Mouse (Mus musculus): Measurements from ENCODE around the gene En2. TPM values are rescaled to one million over a fixed set of nuclear protein-coding genes. Genes with fewer than 3 reads are reported as not detected.

The En2 gene
- polyA plus RNA-seq, 1 experiment from 2014 or later = 0.22 TPM

DNA sequence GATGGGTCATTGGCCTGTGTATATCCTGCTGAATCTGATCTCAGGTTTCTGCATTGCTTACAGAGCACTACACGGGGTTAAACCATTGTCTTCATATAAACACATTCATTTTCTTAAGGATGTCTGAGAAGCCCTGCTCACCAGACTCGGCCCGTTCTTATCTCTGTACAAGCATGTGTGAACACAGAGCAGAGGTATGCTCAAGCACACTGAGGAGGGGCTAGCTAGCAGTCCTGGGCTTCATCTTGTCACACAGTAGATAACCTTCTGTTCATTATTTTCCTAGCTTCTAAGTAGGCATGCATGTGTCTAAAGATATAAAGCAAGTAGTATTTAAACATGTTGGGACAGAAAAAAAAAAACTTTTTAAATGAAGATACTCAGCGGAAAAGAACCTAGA lies 41.0 kb downstream of the En2 start:
- no peak overlapping the region for H3K4me3 ChIP-seq (ENCODE audit: low read depth, low read length)
- no peaks in the 10 kb centered on the region for H3K4me1 ChIP-seq (ENCODE audit: control insufficient read depth, insufficient read depth, low read length)
- H3K27me3 ChIP-seq (ENCODE audit: control insufficient read depth, insufficient read depth, low read length) = peaks cover 46% of the 10 kb centered on the region
- H3K4me2 ChIP-seq (ENCODE audit: low read depth, low read length) = no peak overlapping the region
- ATAC-seq (replicated peaks; ENCODE audit: insufficient number of reproducible peaks, low FRiP score, low TSS enrichment, low read depth) = no peak
- H3K9ac ChIP-seq (replicated peaks; ENCODE audit: low read length) = no peak overlapping the region
- 59% methylated on average over 4 of the region's 4 CpGs for WGBS
- H3K27ac ChIP-seq (replicated peaks; ENCODE audit: low read depth, low read length) = no peak overlapping the region
- H3K9me3 ChIP-seq (replicated peaks; ENCODE audit: control insufficient read depth, low read length) = no peaks in the 10 kb centered on the region
- DNase-seq (ENCODE audit: low spot score) = no peak
- H3K36me3 ChIP-seq (replicated peaks; ENCODE audit: control insufficient read depth, insufficient read depth, low read depth, low read length) = no peaks in the 10 kb centered on the region

DNA sequence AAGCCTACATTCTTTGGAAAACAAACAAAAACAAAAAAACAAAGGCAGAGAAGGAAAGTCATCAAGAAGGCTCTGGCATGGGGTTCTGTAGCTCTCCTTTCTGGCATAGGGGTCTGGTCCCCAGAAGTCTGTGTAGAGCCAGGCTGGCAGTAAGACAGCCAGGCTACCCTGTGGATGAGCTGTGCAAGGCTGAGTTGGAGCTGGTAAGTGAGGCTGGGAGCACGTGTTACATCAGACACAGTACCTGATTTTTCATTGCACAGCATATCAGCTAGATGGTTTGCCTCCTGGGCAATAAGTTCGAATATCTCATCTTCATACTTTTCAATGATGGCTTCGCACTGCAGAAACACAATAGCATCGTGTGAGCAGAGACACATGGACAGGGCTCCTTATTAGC lies 41.5 kb downstream of the En2 start:
- ATAC-seq (replicated peaks; ENCODE audit: insufficient number of reproducible peaks, low FRiP score, low TSS enrichment, low read depth) = no peak
- Histone ChIP-seq H3K4me1 (ENCODE audit: control insufficient read depth, insufficient read depth, low read length) (no peaks in the 10 kb centered on the region), H3K4me2 (ENCODE audit: low read depth, low read length) (no peak overlapping the region), H3K27me3 (ENCODE audit: control insufficient read depth, insufficient read depth, low read length) (peaks cover 46% of the 10 kb centered on the region), H3K9me3 (replicated peaks; ENCODE audit: control insufficient read depth, low read length) (no peaks in the 10 kb centered on the region), H3K4me3 (ENCODE audit: low read depth, low read length) (no peak overlapping the region), H3K36me3 (replicated peaks; ENCODE audit: control insufficient read depth, insufficient read depth, low read depth, low read length) (no peaks in the 10 kb centered on the region), H3K27ac (replicated peaks; ENCODE audit: low read depth, low read length) (no peak overlapping the region), H3K9ac (replicated peaks; ENCODE audit: low read length) (no peak overlapping the region)
- no peak for DNase-seq (ENCODE audit: low spot score)
- WGBS = 57% methylated on average over 4 of the region's 4 CpGs

GRCm38 (mm10) chr5:28208726-28209520 lies 43.4 kb downstream of the En2 start:
- Histone ChIP-seq H3K27me3 (ENCODE audit: control insufficient read depth, insufficient read depth, low read length) (peaks cover 56% of the 10 kb centered on the region), H3K27ac (replicated peaks; ENCODE audit: low read depth, low read length) (no peak overlapping the region), H3K36me3 (replicated peaks; ENCODE audit: control insufficient read depth, insufficient read depth, low read depth, low read length) (no peaks in the 10 kb centered on the region), H3K9me3 (replicated peaks; ENCODE audit: control insufficient read depth, low read length) (no peaks in the 10 kb centered on the region), H3K4me1 (ENCODE audit: control insufficient read depth, insufficient read depth, low read length) (no peaks in the 10 kb centered on the region), H3K4me2 (ENCODE audit: low read depth, low read length) (no peak overlapping the region), H3K4me3 (ENCODE audit: low read depth, low read length) (no peak overlapping the region), H3K9ac (replicated peaks; ENCODE audit: low read length) (no peak overlapping the region)
- WGBS = 12% methylated on average over 20 of the region's 20 CpGs
- ATAC-seq (replicated peaks; ENCODE audit: insufficient number of reproducible peaks, low FRiP score, low TSS enrichment, low read depth) (no peak), DNase-seq (ENCODE audit: low spot score) (no peak)

DNA sequence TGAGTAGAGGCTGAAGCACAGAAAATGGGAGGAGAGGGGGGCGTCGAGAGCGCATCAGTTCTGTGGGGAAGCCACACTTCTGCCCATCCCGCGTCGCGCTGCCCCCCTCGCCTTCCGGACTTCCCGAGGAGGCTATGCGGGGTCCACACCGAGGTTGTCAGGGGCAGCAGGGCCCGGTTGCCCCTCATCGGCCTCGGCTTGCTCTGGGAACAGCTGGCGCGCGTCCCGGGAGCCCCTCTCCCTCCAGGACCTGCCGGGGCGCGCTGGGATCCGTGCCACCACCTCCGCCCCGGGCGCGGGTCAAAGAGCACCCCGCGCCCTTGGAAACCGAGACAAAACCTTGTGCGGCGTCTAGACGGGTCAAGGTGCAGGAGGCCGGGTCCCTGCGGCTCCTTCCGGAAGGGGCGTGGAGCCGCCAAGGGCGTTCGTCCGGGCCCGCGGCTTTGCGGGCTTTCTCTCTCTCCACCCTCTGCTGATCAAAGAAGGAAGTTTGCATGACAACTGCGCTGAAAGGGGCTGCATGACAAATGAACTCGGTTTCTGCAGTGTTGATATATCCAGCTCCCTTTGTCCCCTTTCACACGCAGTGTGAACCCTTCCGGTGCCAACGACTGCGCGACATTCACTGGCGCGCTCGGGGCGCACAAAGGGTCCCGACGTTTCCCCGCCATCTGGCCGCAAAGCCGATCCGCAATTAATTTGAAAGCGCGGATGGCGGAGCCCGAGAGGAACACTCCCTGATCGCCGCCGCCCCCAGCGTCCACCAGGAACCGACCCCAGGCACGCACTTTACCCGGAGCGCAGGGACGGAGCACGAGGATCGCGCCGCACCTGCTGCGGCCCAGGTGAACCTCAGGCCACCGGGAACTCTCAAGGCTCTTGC lies 44.3 kb downstream of the En2 start:
- H3K27me3 ChIP-seq (ENCODE audit: control insufficient read depth, insufficient read depth, low read length) = peaks cover 56% of the 10 kb centered on the region

DNA sequence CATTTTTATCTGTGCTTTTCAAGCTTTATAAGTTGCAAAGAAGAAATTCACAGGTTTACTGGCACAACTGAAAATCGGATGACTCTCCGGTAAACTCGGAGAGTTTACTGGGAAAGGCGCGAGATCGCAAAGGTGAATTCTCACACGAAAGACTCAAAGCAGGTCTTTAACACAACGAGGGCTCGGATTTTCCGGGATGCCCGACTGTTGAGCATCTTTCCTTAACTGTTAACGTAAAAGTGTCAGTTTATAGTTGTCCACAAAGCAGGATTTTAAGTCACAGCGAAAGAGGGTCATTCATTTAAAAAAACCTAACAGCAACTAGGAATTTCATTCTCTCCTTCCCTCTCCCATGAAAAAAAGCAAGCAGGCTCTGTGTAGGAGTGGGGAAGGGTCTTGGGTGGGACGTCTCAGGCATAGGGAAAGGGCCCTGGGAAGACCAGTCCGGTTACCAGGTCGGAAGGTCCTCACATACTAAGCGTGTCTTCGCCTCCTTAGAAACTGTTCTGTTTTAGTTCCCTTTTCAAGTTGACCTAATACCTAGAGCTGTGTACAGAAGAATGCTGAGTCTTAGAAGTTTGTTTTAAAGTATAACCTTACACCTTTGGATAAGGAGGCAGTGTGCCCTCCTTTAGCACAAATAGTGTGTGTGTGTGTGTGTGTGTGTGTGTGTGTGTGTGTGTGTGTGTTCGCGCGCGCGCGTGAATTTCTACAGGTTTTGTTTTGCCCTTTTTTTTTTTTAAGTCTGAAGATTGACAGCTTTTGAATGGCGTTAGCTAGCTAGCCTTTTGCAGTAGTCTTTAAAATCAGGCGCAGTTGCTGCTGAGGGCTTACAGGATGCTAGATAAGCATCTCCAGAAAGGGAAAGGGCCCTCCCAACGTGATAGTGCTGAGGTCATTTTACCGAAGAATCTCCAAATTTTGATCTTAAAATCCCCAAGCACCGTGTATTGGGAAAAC lies 45.4 kb downstream of the En2 start:
- H3K9me3 ChIP-seq (replicated peaks; ENCODE audit: control insufficient read depth, low read length) = no peaks in the 10 kb centered on the region
- no peak overlapping the region for H3K4me3 ChIP-seq (ENCODE audit: low read depth, low read length)
- H3K9ac ChIP-seq (replicated peaks; ENCODE audit: low read length) = no peak overlapping the region
- no peaks in the 10 kb centered on the region for H3K4me1 ChIP-seq (ENCODE audit: control insufficient read depth, insufficient read depth, low read length)
- H3K27ac ChIP-seq (replicated peaks; ENCODE audit: low read depth, low read length) = no peak overlapping the region
- ATAC-seq (replicated peaks; ENCODE audit: insufficient number of reproducible peaks, low FRiP score, low TSS enrichment, low read depth) = no peak
- peak; percentile 37 for DNase-seq (ENCODE audit: low spot score)
- under 1% methylated on average over 29 of the region's 29 CpGs for WGBS
- no peak overlapping the region for H3K4me2 ChIP-seq (ENCODE audit: low read depth, low read length)
- peaks cover 52% of the 10 kb centered on the region for H3K27me3 ChIP-seq (ENCODE audit: control insufficient read depth, insufficient read depth, low read length)
- no peaks in the 10 kb centered on the region for H3K36me3 ChIP-seq (replicated peaks; ENCODE audit: control insufficient read depth, insufficient read depth, low read depth, low read length)

More for the DNA sequence above, 44.3 kb downstream of the En2 start:
- Histone ChIP-seq H3K4me1 (ENCODE audit: control insufficient read depth, insufficient read depth, low read length) (no peaks in the 10 kb centered on the region), H3K9me3 (replicated peaks; ENCODE audit: control insufficient read depth, low read length) (no peaks in the 10 kb centered on the region), H3K4me3 (ENCODE audit: low read depth, low read length) (peak overlapping the region; percentile 25), H3K36me3 (replicated peaks; ENCODE audit: control insufficient read depth, insufficient read depth, low read depth, low read length) (no peaks in the 10 kb centered on the region), H3K9ac (replicated peaks; ENCODE audit: low read length) (no peak overlapping the region; the same call in 1 of the 2 replicates), H3K4me2 (ENCODE audit: low read depth, low read length) (peak overlapping the region; percentile 47), H3K27ac (replicated peaks; ENCODE audit: low read depth, low read length) (no peak overlapping the region)
- ATAC-seq (replicated peaks; ENCODE audit: insufficient number of reproducible peaks, low FRiP score, low TSS enrichment, low read depth) = peak; percentile 52; the same call in 1 of the 2 replicates
- under 1% methylated on average over 76 of the region's 80 CpGs for WGBS
- peak; percentile 48 for DNase-seq (ENCODE audit: low spot score)

DNA sequence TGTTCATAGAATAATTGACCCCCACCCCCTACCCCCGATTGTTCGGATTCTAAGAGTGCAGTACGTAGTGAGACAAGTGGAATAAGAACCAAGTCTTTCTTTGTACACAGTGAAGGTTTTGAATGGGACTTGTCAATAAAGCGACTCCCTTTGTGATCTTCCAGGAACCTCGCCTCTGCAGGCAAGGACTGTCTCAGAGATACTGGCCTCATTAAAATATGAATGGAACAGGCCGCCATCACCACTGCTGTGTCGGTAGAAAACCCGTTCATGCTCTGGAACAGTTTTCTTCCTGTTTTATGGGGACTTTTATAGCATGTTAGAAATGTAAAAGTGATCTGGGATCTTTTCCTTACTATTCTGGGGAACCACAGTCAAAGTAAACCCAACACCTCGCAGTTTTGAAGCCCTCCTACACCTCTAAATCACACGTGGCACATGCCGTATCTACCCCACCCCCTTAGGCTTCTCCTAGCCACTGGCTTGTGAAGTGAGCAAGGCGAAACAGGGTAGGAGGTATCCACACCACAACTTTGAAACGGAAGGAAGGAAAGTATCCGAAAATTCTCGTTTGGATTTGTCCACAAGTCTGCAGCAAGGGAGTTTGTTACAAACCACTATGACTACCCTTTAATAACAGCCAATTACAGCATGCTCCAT lies 46.3 kb downstream of the En2 start:
- Histone ChIP-seq H3K4me3 (ENCODE audit: low read depth, low read length) (no peak overlapping the region), H3K27me3 (ENCODE audit: control insufficient read depth, insufficient read depth, low read length) (peaks cover 46% of the 10 kb centered on the region), H3K4me2 (ENCODE audit: low read depth, low read length) (no peak overlapping the region), H3K9ac (replicated peaks; ENCODE audit: low read length) (no peak overlapping the region), H3K27ac (replicated peaks; ENCODE audit: low read depth, low read length) (no peak overlapping the region), H3K36me3 (replicated peaks; ENCODE audit: control insufficient read depth, insufficient read depth, low read depth, low read length) (no peaks in the 10 kb centered on the region), H3K9me3 (replicated peaks; ENCODE audit: control insufficient read depth, low read length) (no peaks in the 10 kb centered on the region), H3K4me1 (ENCODE audit: control insufficient read depth, insufficient read depth, low read length) (no peaks in the 10 kb centered on the region)
- DNase-seq (ENCODE audit: low spot score) = peak; percentile 32
- under 1% methylated on average over 15 of the region's 15 CpGs for WGBS
- ATAC-seq (replicated peaks; ENCODE audit: insufficient number of reproducible peaks, low FRiP score, low TSS enrichment, low read depth) = no peak

DNA sequence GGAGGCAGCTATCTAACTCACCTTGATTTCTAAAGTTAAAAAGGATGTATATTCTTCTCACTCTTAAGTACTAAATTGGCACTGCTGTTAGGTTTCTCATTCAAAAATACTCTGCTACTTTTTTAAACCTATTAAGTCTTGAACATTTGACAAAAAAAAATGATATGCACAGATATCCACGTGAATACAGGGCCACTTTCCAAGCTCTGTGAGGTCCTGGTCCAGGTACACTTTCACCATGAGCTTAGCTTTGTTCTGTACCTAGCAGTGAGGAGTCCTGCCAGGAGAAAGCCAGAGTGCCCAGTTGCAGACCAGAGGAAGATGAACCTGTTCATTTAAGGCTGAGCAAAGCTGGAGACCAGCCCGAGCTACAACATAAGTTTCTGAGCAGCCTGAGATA lies 47.9 kb downstream of the En2 start:
- ATAC-seq (replicated peaks; ENCODE audit: insufficient number of reproducible peaks, low FRiP score, low TSS enrichment, low read depth) (no peak), DNase-seq (ENCODE audit: low spot score) (no peak)
- Histone ChIP-seq H3K9ac (replicated peaks; ENCODE audit: low read length) (no peak overlapping the region), H3K36me3 (replicated peaks; ENCODE audit: control insufficient read depth, insufficient read depth, low read depth, low read length) (no peaks in the 10 kb centered on the region), H3K4me3 (ENCODE audit: low read depth, low read length) (no peak overlapping the region), H3K27ac (replicated peaks; ENCODE audit: low read depth, low read length) (no peak overlapping the region), H3K9me3 (replicated peaks; ENCODE audit: control insufficient read depth, low read length) (no peaks in the 10 kb centered on the region), H3K4me1 (ENCODE audit: control insufficient read depth, insufficient read depth, low read length) (no peaks in the 10 kb centered on the region), H3K4me2 (ENCODE audit: low read depth, low read length) (no peak overlapping the region), H3K27me3 (ENCODE audit: control insufficient read depth, insufficient read depth, low read length) (peaks cover 33% of the 10 kb centered on the region)
- WGBS = 59% methylated on average over 2 of the region's 2 CpGs
